Comparison of ENCODE assay signal across 9 mouse cellular contexts in genomic region chr2:118897392-118897791, GRCm38 (mm10). TPM values are rescaled to one million over a fixed set of nuclear protein-coding genes. Genes with fewer than 3 reads are reported as not detected.
DNase-seq lines count a peak whose midpoint lies in the region; ATAC-seq and TF ChIP-seq lines count a peak whose summit lies in the region.
"Had no signal": no experiment of that assay in that cellular context is flagged by ENCODE, and none has a peak within 500 bp of the region (broad histone marks: within the 10 kb centered on the region; RNA-seq: fewer than 3 reads in every experiment).

No protein-coding gene starts in this region.

- no peaks in the 10 kb centered on the region for H3K36me3 ChIP-seq in lung, embryonic 15.5 days
- H3K36me3 ChIP-seq in limb, embryonic 10.5 days, result no peaks in the 10 kb centered on the region
- H3K36me3 ChIP-seq in neural tube, embryonic 15.5 days, result no peaks in the 10 kb centered on the region

- H3K4me3 ChIP-seq in lung, embryonic 15.5 days, result peak overlapping the region; percentile 46
- no peak overlapping the region for H3K4me3 ChIP-seq in lung, adult 2 months (replicated peaks; ENCODE audit: extremely low read depth, low read depth, low read length)
- H3K4me3 ChIP-seq in limb, embryonic 10.5 days, result peak overlapping the region; percentile 57
- H3K4me3 ChIP-seq in neural tube, embryonic 15.5 days (replicated peaks), result peak overlapping the region; percentile 44

- H3K9me3 ChIP-seq in lung, embryonic 15.5 days, result no peaks in the 10 kb centered on the region
- H3K9me3 ChIP-seq in limb, embryonic 10.5 days (replicated peaks), result no peaks in the 10 kb centered on the region
- H3K9me3 ChIP-seq in neural tube, embryonic 15.5 days (replicated peaks), result no peaks in the 10 kb centered on the region

- DNase-seq in cerebellum, adult 11 months, result peak; percentile 24
- no peak for DNase-seq in cerebellum, postnatal 14 days
- DNase-seq in lung, adult 2 months, result no peak
- DNase-seq in limb, embryonic 10.5 days (ENCODE audit: low spot score), result peak; percentile 48
- DNase-seq in ovary, postnatal 10 days (ENCODE audit: low spot score), result no peak
- no peak for DNase-seq in thymus, adult 18-20 months
- DNase-seq: adrenal gland, postnatal 14 days had no signal

- peak overlapping the region; percentile 95 for H3K4me2 ChIP-seq in lung, embryonic 15.5 days
- peak overlapping the region; percentile 89 for H3K4me2 ChIP-seq in neural tube, embryonic 15.5 days

- TF ChIP-seq CTCF in lung, adult 2 months (IDR thresholded peaks at IDR 0.05; ENCODE audit: insufficient read depth, low read length), result no peak

- no peak overlapping the region for H3K27ac ChIP-seq in lung, embryonic 15.5 days
- no peak overlapping the region for H3K27ac ChIP-seq in limb, embryonic 10.5 days
- H3K27ac ChIP-seq in neural tube, embryonic 15.5 days (replicated peaks), result no peak overlapping the region

- no peak for TF ChIP-seq POLR2A in lung, adult 2 months (IDR thresholded peaks at IDR 0.05; ENCODE audit: borderline replicate concordance, extremely low read depth, low read depth, low read length)

- WGBS in lung, embryonic 15.5 days, result 1% methylated on average over 7 of the region's 7 CpGs
- WGBS in lung, adult 2 months, result 10% methylated on average over 7 of the region's 7 CpGs
- 2% methylated on average over 7 of the region's 7 CpGs for WGBS in limb, embryonic 10.5 days
- WGBS in neural tube, embryonic 15.5 days, result 2% methylated on average over 7 of the region's 7 CpGs

- no peak for ATAC-seq in lung, embryonic 15.5 days (ENCODE audit: borderline replicate concordance, extremely low read depth, low FRiP score, low TSS enrichment)
- no peak for ATAC-seq in neural tube, embryonic 15.5 days (ENCODE audit: low FRiP score)

- H3K27me3 ChIP-seq in lung, embryonic 15.5 days, result peaks cover 85% of the 10 kb centered on the region
- peaks cover 87% of the 10 kb centered on the region for H3K27me3 ChIP-seq in limb, embryonic 10.5 days (ENCODE audit: low read depth, poor library complexity, severe bottlenecking)
- H3K27me3 ChIP-seq in neural tube, embryonic 15.5 days (replicated peaks), result peaks cover 75% of the 10 kb centered on the region

- H3K4me1 ChIP-seq in lung, embryonic 15.5 days, result peaks cover 31% of the 10 kb centered on the region
- H3K4me1 ChIP-seq in lung, adult 2 months (ENCODE audit: control insufficient read depth, insufficient read depth, low read length), result peaks cover 17% of the 10 kb centered on the region
- peaks cover 60% of the 10 kb centered on the region for H3K4me1 ChIP-seq in limb, embryonic 10.5 days
- H3K4me1 ChIP-seq in neural tube, embryonic 15.5 days, result peaks cover 34% of the 10 kb centered on the region

- H3K9ac ChIP-seq in lung, embryonic 15.5 days, result no peak overlapping the region
- no peak overlapping the region for H3K9ac ChIP-seq in neural tube, embryonic 15.5 days (replicated peaks)

RNA-seq across cellular contexts. Expression of gene Bahd1, which starts 2.8 kb away (rescaled TPM):
- 3.6 and 4.3 TPM in 2 replicates for polyA plus RNA-seq in lung, embryonic 15.5 days (2015; fragmentation: Nextera tagmentation; extraction: Ambion mirVana)
- polyA plus RNA-seq in lung, adult 2 months (2012; rRNA removed), result 18.7 and 21.0 TPM in 2 replicates
- 2.4 and 2.6 TPM in 2 replicates for polyA plus RNA-seq in limb, embryonic 10.5 days (2016; fragmentation: Nextera tagmentation; extraction: Ambion mirVana)
- 8.5 TPM in 2 replicates for polyA plus RNA-seq in neural tube, embryonic 15.5 days (2015; fragmentation: Nextera tagmentation; extraction: Ambion mirVana)

RNA-seq across cellular contexts. Expression of gene Chst14, which starts 28.9 kb away (rescaled TPM):
- 31.7 and 35.2 TPM in 2 replicates for polyA plus RNA-seq in lung, embryonic 15.5 days (2015; fragmentation: Nextera tagmentation; extraction: Ambion mirVana)
- 22.3 and 28.4 TPM in 2 replicates for polyA plus RNA-seq in lung, adult 2 months (2012; rRNA removed)
- 26.2 and 30.3 TPM in 2 replicates for polyA plus RNA-seq in limb, embryonic 10.5 days (2016; fragmentation: Nextera tagmentation; extraction: Ambion mirVana)
- polyA plus RNA-seq in neural tube, embryonic 15.5 days (2015; fragmentation: Nextera tagmentation; extraction: Ambion mirVana), result 6.1 and 9.3 TPM in 2 replicates

RNA-seq across cellular contexts. Expression of gene Ivd, which starts 35.6 kb away (rescaled TPM):
- 76.1 and 86.2 TPM in 2 replicates for polyA plus RNA-seq in lung, embryonic 15.5 days (2015; fragmentation: Nextera tagmentation; extraction: Ambion mirVana)
- polyA plus RNA-seq in lung, adult 2 months (2012; rRNA removed), result 56.4 and 77.5 TPM in 2 replicates
- 86.6 and 90.6 TPM in 2 replicates for polyA plus RNA-seq in limb, embryonic 10.5 days (2016; fragmentation: Nextera tagmentation; extraction: Ambion mirVana)
- 51.9 and 59.4 TPM in 2 replicates for polyA plus RNA-seq in neural tube, embryonic 15.5 days (2015; fragmentation: Nextera tagmentation; extraction: Ambion mirVana)

Comparison
In these comparisons a context has a peak if more than half of its experiments do, and no peak if none do; other contexts are left out.
1. DNase-seq: peak in cerebellum, adult 11 months (single experiment) and limb, embryonic 10.5 days (single experiment); none in cerebellum, postnatal 14 days (0 of 2), lung, adult 2 months (single experiment), ovary, postnatal 10 days (single experiment) and thymus, adult 18-20 months (0 of 2).